Mouse (Mus musculus): ENCODE data around the gene Lias.
A peak's percentile ranks its signal among the peaks of the same experiment; 100 is the strongest.

The Lias gene

DNA sequence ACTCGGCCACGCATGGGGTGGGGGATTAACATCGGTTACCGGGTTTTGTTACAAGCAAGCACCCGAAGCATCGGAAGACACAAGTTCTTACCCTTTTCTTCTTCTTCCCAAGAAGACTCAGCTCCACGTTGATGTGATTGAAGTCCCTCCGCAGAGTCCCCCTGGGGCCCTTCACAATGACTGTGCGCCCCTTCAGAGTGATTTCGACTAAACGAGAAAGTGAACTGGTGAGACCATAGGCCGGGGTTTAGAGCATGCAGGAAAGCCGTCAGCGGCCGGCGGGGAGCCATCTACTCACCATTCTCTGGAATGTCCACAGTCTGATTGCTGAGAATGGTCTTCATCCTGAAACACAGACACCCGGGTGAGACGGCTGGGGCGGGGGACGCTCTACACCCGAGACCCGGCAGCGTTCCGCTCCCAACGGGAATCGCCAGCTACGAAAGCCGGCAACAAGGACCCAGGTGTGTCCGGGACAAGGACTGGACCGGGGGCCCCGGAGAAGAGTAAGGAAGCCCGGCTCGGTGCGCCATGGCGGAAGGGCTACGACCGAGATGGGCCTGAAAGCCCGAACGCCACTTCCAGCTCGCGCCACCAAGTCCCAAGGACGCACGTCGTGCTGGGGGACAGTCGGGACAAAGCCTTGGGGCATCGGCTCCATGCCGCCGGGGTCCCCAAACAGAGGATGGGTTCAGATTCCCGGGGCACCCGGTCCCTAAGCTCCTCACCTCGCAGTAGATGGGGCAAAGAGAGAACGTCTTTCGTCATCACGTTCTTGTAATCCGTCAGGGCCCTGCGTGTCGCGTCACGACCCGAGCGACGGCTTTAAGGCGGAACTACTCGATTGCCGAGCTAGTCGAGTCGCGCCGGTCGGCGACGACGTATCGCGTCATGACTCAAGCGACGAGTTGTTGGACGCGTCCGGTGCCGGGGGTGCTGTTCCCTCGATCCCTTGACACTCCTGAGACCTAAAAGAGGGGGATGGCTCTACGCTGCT is at the start of gene Lias, which contains the start of gene Rpl9:
TSS of gene Lias (plus strand) at position 850 of the 997 bp plus-strand sequence.
TSS of gene Rpl9 (minus strand) at position 797 of the 997 bp plus-strand sequence.
- DNase-seq (ENCODE audit: low spot score in 2 of 2) = peak; percentile 99 to 100

- DNase-seq (ENCODE audit: low spot score in 2 of 2) = no peak
Observed at GRCm38 (mm10) chr5:65348168-65348567, 43.1 kb upstream of the Lias start, which contains the start of gene Klb. TSS of gene Klb (plus strand) at chr5:65348314.

GRCm38 (mm10) chr5:65350508-65350907 is 40.8 kb upstream of the Lias start:
- no peak for DNase-seq (ENCODE audit: low spot score in 2 of 2)

DNA sequence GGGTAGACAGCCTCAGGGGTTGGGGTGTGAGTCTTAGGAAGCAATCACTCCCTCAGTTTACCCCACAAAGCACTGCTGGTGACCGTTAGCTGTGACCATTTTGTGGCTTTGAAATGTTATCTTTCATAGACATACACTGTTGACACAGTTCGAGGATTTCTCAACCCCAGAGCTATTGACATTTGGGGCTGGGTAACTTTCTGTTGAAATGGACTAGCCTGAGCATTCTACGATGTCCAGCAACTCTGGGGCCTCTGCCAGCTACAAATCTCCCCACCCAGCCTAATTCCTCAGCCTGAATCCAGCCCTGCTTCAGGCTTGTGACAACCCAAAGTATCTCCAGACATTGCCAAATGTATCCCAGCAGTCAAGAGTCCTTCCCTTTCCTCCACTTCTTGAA is 37.2 kb upstream of the Lias start:
- no peak for DNase-seq (ENCODE audit: low spot score in 2 of 2)

- DNase-seq (ENCODE audit: low spot score in 2 of 2) = peak in 1 of 2 experiments; percentile 22
Observed at GRCm38 (mm10) chr5:65354985-65355384, 36.3 kb upstream of the Lias start.

DNA sequence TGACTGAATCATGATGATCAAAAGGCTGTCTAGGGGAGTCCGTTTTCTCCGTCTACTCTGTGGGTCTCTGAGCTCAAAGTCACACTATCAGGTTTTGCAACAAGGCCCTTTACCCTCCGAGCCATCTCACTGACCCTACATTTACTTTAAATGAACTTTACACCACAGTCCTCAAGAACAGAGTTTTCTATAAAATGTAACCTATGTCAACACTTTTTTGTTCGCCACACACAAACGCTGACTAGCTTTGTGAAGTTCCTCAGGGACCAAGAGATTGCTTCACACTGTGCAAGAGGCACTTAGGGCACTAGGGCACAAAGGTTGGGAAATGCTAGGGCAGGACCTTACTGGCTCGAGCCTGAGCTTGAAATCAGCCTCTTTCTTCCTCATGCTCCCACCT is 34.4 kb upstream of the Lias start:
- no peak for DNase-seq (ENCODE audit: low spot score in 2 of 2)

DNA sequence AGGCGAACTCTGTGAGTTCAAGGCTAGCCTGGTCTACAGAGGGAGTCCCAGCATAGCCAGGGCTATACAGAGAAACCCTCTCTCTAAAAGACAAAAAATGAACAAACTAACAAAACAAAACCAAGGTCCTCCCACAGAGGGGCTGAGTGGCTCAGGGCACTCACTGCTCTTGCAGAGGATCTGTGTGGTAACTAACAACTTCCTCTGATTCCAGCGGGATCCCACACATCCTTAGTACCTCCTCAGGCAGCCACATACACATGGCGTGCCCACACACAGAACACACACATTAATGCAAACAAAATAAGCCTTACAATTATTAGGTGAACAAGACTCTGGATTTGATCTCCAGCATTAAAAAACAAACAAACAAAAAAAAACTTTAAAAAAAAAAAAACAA is 33.5 kb upstream of the Lias start:
- DNase-seq (ENCODE audit: low spot score in 2 of 2) = no peak

DNA sequence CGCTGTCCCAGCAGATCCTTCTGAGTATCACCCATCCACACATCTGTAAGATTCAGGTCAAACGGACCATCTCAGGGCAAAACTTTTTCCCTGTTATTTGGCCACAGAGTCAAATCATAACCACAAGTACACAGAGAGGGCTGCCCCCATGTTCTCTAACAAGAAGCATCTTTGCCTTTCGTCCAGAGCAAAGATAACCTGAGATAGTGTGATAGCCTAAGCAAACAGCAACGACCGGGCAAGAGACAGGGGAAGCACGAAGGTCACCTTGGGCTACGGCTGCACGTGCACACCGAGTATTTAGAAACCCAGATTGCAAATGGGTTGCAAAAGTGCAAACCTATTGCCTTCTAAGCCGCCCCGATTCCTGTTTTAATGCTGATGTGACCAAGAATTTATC is 23.5 kb upstream of the Lias start:
- DNase-seq (ENCODE audit: low spot score in 2 of 2) = no peak

- no peak for DNase-seq (ENCODE audit: low spot score in 2 of 2)
Observed at GRCm38 (mm10) chr5:65371551-65371950, 19.7 kb upstream of the Lias start.

- DNase-seq (ENCODE audit: low spot score in 2 of 2) = no peak
Observed at GRCm38 (mm10) chr5:65374746-65375145, 16.6 kb upstream of the Lias start.

- no peak for DNase-seq (ENCODE audit: low spot score in 2 of 2)
Observed at GRCm38 (mm10) chr5:65385704-65386103, 5.6 kb upstream of the Lias start.

GRCm38 (mm10) chr5:65387008-65387867 is 4.1 kb upstream of the Lias start:
- no peak for DNase-seq (ENCODE audit: low spot score in 2 of 2)

DNA sequence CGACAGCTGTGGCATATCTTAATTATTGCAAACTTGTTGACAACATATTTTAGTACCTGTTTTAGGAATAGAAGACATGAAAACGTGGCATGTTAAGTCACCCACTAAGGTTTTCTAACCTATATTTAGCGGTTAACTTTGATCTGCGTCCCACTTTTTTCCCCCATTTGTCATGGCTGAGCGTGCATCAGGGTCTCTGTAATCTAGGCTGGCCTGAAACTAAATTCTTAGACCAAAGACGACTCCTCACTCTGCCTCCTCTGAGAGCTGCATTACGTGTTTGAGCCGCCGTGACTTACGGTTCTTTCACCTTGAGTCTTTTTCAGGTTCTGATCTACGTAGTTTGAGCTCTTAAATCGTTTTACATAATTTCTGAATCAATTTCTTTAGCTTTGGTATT is 456 bp downstream of the Lias start:
- DNase-seq (ENCODE audit: low spot score in 2 of 2) = peak; percentile 11 to 22

- DNase-seq (ENCODE audit: low spot score in 2 of 2) = no peak
Observed at GRCm38 (mm10) chr5:65394425-65394824, 3.1 kb downstream of the Lias start.

GRCm38 (mm10) chr5:65401251-65401994 is 10.1 kb downstream of the Lias start:
- peak; percentile 71 to 84 for DNase-seq (ENCODE audit: low spot score in 2 of 2)

- no peak for DNase-seq (ENCODE audit: low spot score in 2 of 2)
Observed at GRCm38 (mm10) chr5:65407989-65408388, 16.7 kb downstream of the Lias start.

DNA sequence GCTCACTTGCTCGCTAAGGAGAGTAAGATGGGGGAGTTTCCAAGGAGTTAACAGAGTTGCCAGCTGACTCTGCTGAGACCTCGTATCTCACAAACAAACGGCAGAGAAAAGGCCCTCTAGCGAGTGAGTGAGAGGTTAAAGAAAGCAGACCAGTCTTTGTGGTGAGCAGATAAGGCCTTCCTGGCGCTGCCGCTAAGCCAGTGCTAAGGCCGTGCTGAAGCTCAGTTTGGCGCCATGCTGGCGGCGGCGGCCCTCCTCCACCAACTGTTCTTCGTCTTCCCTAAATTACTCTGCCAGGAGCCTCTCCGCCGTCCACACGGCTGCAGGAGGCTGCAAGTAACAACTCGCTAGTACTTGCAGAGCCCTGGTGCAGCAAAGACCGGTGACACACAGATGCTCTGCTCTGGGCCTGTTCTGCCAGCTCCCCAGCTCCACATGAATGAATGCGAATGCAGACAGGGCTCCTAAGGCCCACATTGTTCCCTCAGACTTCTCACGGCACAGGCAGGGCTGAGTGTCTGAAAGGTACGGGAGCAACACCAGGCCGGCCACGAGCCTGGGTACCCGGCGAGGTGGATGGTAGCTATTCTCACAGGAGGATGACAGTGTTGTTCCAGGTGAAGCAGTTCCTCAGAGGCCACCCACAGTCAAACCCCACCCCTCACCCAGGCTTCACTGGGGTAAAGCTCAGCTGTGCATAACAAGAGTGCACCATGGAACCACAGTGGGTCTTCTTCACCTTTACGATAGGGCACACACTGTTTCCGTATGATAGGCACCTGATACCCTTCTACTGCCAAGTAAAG is 24.6 kb downstream of the Lias start:
- peak in 1 of 2 experiments; percentile 25 for DNase-seq (ENCODE audit: low spot score in 2 of 2)

GRCm38 (mm10) chr5:65419136-65419535 is 27.8 kb downstream of the Lias start:
- DNase-seq (ENCODE audit: low spot score in 2 of 2) = no peak

- no peak for DNase-seq (ENCODE audit: low spot score in 2 of 2)
Observed at GRCm38 (mm10) chr5:65420822-65421221, 29.5 kb downstream of the Lias start.

GRCm38 (mm10) chr5:65422803-65423202 is 31.5 kb downstream of the Lias start:
- no peak for DNase-seq (ENCODE audit: low spot score in 2 of 2)

- DNase-seq (ENCODE audit: low spot score in 2 of 2) = no peak
Observed at GRCm38 (mm10) chr5:65424215-65424614, 32.9 kb downstream of the Lias start.
